Mouse (Mus musculus): ENCODE data around the gene Fsd1l. TPM values are rescaled to one million over a fixed set of nuclear protein-coding genes. Genes with fewer than 3 reads are reported as not detected.

Fsd1l gene
- polyA plus RNA-seq, 1 experiment from 2014 or later = 11.1 TPM

DNA sequence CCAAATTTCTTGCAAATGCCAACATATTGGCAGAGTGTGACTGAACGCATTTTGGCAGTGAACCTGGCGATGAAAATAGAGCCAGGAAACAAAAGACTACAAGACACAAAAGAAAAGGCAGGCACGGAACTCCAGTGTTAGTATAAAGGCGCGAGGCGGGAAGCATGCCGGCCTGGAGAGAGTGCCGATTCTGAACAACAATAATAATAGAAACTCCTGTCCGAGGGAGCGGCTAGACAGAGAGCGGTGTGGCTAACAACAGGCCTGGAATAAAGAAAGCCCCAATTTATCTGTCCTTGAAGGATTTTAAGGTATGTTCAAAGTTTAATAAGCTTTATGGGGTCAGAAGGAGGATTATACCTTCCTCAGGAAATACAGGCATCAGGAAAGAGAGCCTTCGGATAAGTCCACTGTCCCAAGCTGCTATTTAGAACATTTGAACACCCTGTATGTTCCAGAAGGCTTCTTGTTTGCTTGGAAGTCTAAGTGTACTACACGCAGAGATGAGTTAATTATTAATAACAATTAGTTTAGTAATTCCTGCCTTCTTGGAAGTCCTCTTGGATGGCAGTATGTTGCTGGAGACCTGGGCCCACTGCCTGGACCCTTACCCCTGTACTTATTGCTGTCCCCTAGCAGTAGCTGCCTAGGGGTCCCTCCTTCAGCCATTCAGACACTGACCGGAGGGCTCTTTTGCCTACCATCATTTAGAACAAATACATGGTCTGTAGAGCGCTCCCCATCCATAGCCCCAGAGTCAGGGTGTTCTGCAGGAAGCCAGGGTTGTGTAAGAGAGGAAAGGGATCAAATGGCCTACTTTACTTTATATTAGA lies 35.0 kb upstream of the Fsd1l start:
- Histone ChIP-seq H3K9me3 (replicated peaks) (no peaks in the 10 kb centered on the region), H3K27me3 (replicated peaks) (no peaks in the 10 kb centered on the region), H3K4me1 (replicated peaks) (peaks cover 3% of the 10 kb centered on the region; the same call in 1 of the 2 replicates), H3K4me2 (no peak overlapping the region), H3K36me3 (no peaks in the 10 kb centered on the region), H3K27ac (ENCODE audit: poor library complexity, severe bottlenecking) (no peak overlapping the region), H3K4me3 (no peak overlapping the region), H3K9ac (no peak overlapping the region)
- no peak for ATAC-seq (ENCODE audit: insufficient number of reproducible peaks, low FRiP score)
- WGBS = 73% methylated on average over 15 of the region's 15 CpGs

DNA sequence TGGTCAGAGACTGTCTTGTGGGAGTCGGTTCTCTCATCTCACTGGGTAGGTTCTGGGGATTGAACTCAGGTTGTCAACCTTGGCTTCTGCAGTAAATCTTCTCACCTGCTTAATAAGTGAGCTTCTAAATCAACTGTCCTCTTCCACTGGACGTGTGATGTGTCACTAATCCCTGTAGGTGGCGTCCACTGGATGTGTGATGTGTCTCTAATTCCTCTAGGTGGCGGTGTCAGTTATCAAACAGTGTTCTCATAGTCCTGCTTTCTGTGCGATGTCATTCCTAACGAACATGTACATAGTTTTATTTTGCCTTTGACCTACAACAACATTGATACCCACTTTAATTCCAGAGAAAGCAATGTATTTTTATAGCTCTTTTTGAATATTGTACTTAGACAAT lies 30.8 kb upstream of the Fsd1l start:
- no peak overlapping the region for H3K27ac ChIP-seq (ENCODE audit: poor library complexity, severe bottlenecking)
- no peaks in the 10 kb centered on the region for H3K9me3 ChIP-seq (replicated peaks)
- H3K9ac ChIP-seq = no peak overlapping the region
- H3K4me2 ChIP-seq = no peak overlapping the region
- no peak overlapping the region for H3K4me3 ChIP-seq
- no peaks in the 10 kb centered on the region for H3K4me1 ChIP-seq (replicated peaks)
- H3K27me3 ChIP-seq (replicated peaks) = no peaks in the 10 kb centered on the region
- 48% methylated on average over 6 of the region's 6 CpGs for WGBS
- H3K36me3 ChIP-seq = no peaks in the 10 kb centered on the region
- no peak for ATAC-seq (ENCODE audit: insufficient number of reproducible peaks, low FRiP score)

DNA sequence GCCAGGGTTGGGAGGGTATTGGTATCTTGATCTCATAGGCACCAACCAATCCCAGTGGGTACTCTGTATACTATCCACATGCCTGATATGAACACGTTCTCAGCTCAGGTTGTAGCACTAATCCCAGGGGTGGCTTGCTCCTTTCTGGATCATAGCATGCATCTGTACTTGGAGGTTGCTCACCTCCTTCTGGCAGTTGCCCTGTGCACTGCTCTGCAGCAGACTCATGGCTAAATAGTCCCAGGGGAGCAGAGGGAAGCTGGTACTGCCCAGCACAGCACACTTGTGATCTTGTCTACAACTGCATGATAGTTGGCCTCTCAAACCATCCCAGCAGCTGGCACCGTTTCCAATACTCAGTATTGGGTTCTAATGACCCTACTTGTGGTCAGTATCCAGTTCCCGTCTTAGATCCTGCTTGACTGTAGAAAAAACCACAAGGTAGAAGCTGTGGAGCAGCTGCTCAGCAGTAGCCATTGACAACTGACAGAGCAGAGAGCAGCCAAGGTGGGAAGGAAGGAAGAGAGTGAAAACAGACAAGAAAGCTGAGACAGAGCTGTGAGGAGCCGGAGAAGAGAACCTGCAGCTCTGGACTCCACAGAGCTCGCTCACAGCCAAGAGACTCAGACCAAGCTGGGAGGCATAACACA lies 16.6 kb upstream of the Fsd1l start:
- H3K9me3 ChIP-seq (replicated peaks) = no peaks in the 10 kb centered on the region
- H3K27me3 ChIP-seq (replicated peaks) = no peaks in the 10 kb centered on the region
- no peaks in the 10 kb centered on the region for H3K36me3 ChIP-seq
- no peak overlapping the region for H3K9ac ChIP-seq
- H3K4me2 ChIP-seq = no peak overlapping the region
- peaks cover 4% of the 10 kb centered on the region; the same call in 1 of the 2 replicates for H3K4me1 ChIP-seq (replicated peaks)
- no peak overlapping the region for H3K27ac ChIP-seq (ENCODE audit: poor library complexity, severe bottlenecking)
- ATAC-seq (ENCODE audit: insufficient number of reproducible peaks, low FRiP score) = no peak
- 80% methylated on average over 5 of the region's 5 CpGs for WGBS
- no peak overlapping the region for H3K4me3 ChIP-seq

DNA sequence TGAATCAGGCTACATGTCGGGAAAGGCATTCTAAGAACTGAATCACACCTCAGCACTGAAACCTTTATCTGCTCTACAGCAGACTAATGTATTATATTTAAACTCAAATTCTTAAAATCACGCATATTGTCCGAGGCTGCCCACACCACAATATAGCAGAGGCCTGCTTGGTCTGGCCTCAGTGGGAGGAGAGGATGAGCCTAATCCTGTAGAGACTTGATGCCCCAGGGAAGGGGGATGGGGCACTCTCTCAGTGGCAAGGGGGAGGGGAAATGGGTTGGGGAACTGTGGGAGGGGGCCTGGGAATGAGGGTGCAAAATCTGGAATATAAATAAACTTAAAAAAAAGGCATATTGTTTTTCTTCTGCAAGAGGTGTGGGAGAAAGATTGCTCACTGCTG lies 13.3 kb upstream of the Fsd1l start:
- WGBS = 42% methylated on average over 3 of the region's 3 CpGs
- ATAC-seq (ENCODE audit: insufficient number of reproducible peaks, low FRiP score) = no peak

DNA sequence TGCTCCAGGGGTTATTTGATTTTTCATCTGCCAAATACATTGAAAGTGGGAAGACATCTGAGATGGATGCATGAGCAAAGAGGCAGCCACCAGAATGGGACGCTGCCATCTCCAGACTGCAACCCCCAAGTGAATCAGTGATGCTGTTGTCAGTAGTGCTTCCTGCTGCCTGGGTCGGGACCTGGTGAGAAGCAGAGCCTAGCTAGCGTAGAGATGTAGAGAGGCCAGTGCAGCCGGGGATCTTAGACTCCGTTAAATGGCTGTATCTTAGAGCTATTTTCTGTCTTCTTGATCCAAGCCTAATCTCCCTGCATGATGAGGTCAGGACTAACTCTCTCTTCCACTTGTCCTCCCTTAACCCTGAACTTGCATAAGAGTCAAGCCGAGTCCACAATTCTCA lies 11.2 kb upstream of the Fsd1l start:
- Histone ChIP-seq H3K4me1 (replicated peaks) (peaks cover 11% of the 10 kb centered on the region), H3K9me3 (replicated peaks) (no peaks in the 10 kb centered on the region), H3K9ac (no peak overlapping the region), H3K27me3 (replicated peaks) (no peaks in the 10 kb centered on the region), H3K4me2 (no peak overlapping the region), H3K36me3 (no peaks in the 10 kb centered on the region), H3K27ac (ENCODE audit: poor library complexity, severe bottlenecking) (no peak overlapping the region), H3K4me3 (no peak overlapping the region)
- ATAC-seq (ENCODE audit: insufficient number of reproducible peaks, low FRiP score) = no peak
- 75% methylated on average over 6 of the region's 6 CpGs for WGBS

More for the DNA sequence above, 13.3 kb upstream of the Fsd1l start:
- Histone ChIP-seq H3K27ac (ENCODE audit: poor library complexity, severe bottlenecking) (no peak overlapping the region), H3K9ac (no peak overlapping the region), H3K36me3 (no peaks in the 10 kb centered on the region), H3K4me3 (no peak overlapping the region), H3K27me3 (replicated peaks) (no peaks in the 10 kb centered on the region), H3K9me3 (replicated peaks) (no peaks in the 10 kb centered on the region), H3K4me1 (replicated peaks) (peaks cover 4% of the 10 kb centered on the region; the same call in 1 of the 2 replicates), H3K4me2 (no peak overlapping the region)

DNA sequence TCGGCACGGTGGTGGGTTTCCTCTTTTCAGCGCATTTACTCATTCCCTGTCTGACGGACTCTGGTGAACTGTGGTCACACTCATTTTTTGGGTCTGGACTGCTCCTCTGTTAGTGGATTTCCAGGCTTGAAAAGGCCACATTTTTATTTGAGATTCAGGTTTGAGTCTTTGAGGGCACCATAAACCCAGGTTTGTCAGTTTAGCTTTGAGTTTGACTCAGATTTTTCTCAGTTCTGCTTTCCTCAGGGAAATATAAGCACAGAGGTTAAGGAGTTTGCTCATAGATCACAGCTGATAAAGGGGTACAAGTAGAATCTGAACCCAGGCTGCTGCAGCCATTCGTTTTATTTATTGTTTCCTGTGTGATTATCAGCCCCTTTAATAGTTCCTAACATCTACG lies 10.2 kb upstream of the Fsd1l start:
- H3K4me1 ChIP-seq (replicated peaks) = peaks cover 10% of the 10 kb centered on the region
- no peaks in the 10 kb centered on the region for H3K9me3 ChIP-seq (replicated peaks)
- H3K4me3 ChIP-seq = no peak overlapping the region
- H3K4me2 ChIP-seq = no peak overlapping the region
- no peaks in the 10 kb centered on the region for H3K36me3 ChIP-seq
- no peaks in the 10 kb centered on the region for H3K27me3 ChIP-seq (replicated peaks)
- H3K27ac ChIP-seq (ENCODE audit: poor library complexity, severe bottlenecking) = no peak overlapping the region
- ATAC-seq (ENCODE audit: insufficient number of reproducible peaks, low FRiP score) = no peak
- 69% methylated on average over 6 of the region's 6 CpGs for WGBS
- no peak overlapping the region for H3K9ac ChIP-seq

DNA sequence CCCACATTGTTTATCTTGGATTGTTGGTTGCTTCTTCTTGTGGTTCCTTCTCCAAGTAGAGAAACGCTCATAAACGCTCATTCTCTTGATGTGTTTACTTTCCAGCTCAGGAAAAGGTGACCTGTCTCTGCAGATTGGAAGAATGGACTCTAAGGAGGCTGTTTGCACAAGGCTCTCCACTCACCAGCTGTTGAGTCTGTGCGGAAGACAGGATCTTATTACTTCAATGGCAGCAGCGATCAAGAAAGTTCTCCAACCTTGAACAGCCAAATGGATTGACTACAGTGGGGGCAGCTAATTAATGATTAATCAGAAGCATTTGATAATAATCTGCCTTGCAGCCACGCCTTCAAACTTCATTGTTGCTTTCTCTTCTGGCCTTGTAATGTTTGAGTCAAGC lies 9.8 kb upstream of the Fsd1l start:
- peaks cover 7% of the 10 kb centered on the region for H3K4me1 ChIP-seq (replicated peaks)
- no peak overlapping the region for H3K27ac ChIP-seq (ENCODE audit: poor library complexity, severe bottlenecking)
- H3K4me3 ChIP-seq = no peak overlapping the region
- H3K27me3 ChIP-seq (replicated peaks) = no peaks in the 10 kb centered on the region
- H3K36me3 ChIP-seq = no peaks in the 10 kb centered on the region
- WGBS = 65% methylated on average over 5 of the region's 5 CpGs
- no peak overlapping the region for H3K9ac ChIP-seq
- H3K9me3 ChIP-seq (replicated peaks) = no peaks in the 10 kb centered on the region
- no peak overlapping the region for H3K4me2 ChIP-seq
- ATAC-seq (ENCODE audit: insufficient number of reproducible peaks, low FRiP score) = no peak

DNA sequence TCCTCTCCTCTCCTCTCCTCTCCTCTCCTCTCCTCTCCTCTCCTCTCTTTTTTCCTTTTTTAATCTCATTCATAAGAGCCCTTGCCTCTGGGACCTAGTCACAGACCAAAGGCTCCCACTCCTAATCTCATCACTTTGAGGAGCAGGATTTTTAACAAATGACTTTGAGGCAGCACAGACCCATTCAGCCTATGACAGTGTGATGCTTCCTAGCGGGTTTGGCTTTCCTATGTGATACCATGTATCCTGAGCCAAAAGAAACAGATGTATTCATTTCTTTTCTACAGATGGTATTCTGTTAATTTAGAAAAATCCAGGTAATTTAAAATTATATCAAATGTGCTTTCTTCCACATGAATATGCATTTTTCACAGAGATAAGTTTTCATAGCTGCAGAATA lies 7.6 kb upstream of the Fsd1l start:
- no peak overlapping the region for H3K27ac ChIP-seq (ENCODE audit: poor library complexity, severe bottlenecking)
- no peak overlapping the region for H3K4me2 ChIP-seq
- WGBS = 57% methylated on average over 1 of the region's 1 CpGs

DNA sequence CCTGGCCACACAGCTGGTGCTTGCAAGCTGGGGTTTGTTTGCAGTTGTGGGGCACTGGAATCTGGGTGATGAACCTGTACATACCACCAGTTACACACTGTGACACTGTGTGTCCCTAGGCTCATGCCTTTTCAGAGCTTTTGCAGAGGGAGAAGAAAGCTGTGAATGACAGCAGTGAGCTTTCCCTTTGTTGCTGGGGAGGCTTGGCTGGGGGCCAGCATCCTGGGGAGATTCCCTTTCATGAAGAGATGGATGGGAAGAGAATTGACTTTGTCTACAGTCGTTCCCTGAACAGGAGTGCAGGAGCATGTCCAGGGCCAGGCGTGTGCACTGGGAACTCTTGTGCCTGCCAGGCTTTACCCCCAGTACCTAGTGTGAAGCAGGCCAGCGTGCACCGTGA lies 6.5 kb upstream of the Fsd1l start:
- H3K4me2 ChIP-seq = no peak overlapping the region
- no peaks in the 10 kb centered on the region for H3K36me3 ChIP-seq
- H3K27ac ChIP-seq (ENCODE audit: poor library complexity, severe bottlenecking) = no peak overlapping the region
- 55% methylated on average over 4 of the region's 4 CpGs for WGBS
- H3K4me1 ChIP-seq (replicated peaks) = peaks cover 7% of the 10 kb centered on the region
- no peak for ATAC-seq (ENCODE audit: insufficient number of reproducible peaks, low FRiP score)
- H3K27me3 ChIP-seq (replicated peaks) = no peaks in the 10 kb centered on the region
- no peaks in the 10 kb centered on the region for H3K9me3 ChIP-seq (replicated peaks)
- no peak overlapping the region for H3K4me3 ChIP-seq
- no peak overlapping the region for H3K9ac ChIP-seq

More for the DNA sequence above, 7.6 kb upstream of the Fsd1l start:
- Histone ChIP-seq H3K36me3 (no peaks in the 10 kb centered on the region), H3K9me3 (replicated peaks) (no peaks in the 10 kb centered on the region), H3K4me1 (replicated peaks) (peaks cover 7% of the 10 kb centered on the region), H3K4me3 (no peak overlapping the region), H3K27me3 (replicated peaks) (no peaks in the 10 kb centered on the region), H3K9ac (no peak overlapping the region)
- no peak for ATAC-seq (ENCODE audit: insufficient number of reproducible peaks, low FRiP score)

DNA sequence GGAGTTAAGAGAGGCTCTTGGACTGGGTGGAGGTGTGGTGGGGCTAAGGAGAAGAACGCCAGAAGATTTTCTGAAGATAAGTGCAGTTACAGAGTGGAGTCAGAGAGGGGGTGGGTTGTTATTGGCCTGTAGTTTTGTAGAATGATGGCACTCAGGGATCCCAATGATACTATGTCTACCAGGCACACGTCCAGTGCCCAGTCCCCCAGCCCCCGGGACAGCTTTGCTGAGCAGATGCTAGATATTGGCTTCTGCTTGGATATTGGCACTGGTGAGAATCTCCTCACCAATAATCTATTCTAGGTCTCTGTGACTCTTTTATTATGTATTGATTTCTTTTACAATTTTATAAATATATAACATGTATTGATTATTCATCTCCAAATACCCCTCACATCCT lies 6.0 kb upstream of the Fsd1l start:
- Histone ChIP-seq H3K4me2 (no peak overlapping the region), H3K36me3 (no peaks in the 10 kb centered on the region), H3K4me1 (replicated peaks) (peaks cover 7% of the 10 kb centered on the region), H3K27ac (ENCODE audit: poor library complexity, severe bottlenecking) (no peak overlapping the region), H3K9ac (no peak overlapping the region), H3K4me3 (no peak overlapping the region), H3K9me3 (replicated peaks) (no peaks in the 10 kb centered on the region), H3K27me3 (replicated peaks) (no peaks in the 10 kb centered on the region)
- 77% methylated on average over 3 of the region's 3 CpGs for WGBS
- no peak for ATAC-seq (ENCODE audit: insufficient number of reproducible peaks, low FRiP score)

DNA sequence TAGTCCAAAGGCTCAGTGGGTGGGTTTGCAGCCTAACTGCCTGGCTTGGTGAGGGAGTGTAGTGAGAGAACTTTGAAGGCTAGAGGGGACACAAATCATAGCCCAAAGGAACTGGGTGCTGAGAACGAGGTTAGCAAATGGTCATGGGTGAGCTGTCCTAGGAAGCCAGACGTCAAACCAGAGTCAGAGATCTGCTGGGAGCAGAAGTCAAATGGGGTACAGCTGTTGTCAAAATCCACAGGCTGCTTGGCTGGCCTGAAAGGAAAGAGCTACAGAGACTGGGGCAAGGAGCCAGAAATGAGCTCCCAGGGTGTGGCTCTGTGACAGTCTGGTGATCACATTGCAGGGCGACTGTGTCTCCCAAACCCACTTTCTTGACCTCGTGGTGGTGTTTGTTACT lies 2.3 kb upstream of the Fsd1l start:
- WGBS = 37% methylated on average over 4 of the region's 4 CpGs
- H3K27ac ChIP-seq (ENCODE audit: poor library complexity, severe bottlenecking) = no peak overlapping the region
- no peaks in the 10 kb centered on the region for H3K9me3 ChIP-seq (replicated peaks)
- no peak overlapping the region for H3K9ac ChIP-seq
- no peak overlapping the region for H3K4me2 ChIP-seq
- no peaks in the 10 kb centered on the region for H3K36me3 ChIP-seq
- no peak for ATAC-seq (ENCODE audit: insufficient number of reproducible peaks, low FRiP score)
- no peaks in the 10 kb centered on the region for H3K27me3 ChIP-seq (replicated peaks)
- no peak overlapping the region for H3K4me3 ChIP-seq
- H3K4me1 ChIP-seq (replicated peaks) = peaks cover 7% of the 10 kb centered on the region
